Mouse (Mus musculus) erythroblast, embryonic 14.5 days (primary cell): Measurements from ENCODE around the gene Tatdn3.

ENCODE experiments used
- GATA1 ChIP-seq: IDR thresholded peaks from 2 replicates; pipeline ENCODE4 v1.6.1; 2012; ENCODE audit warnings: low read length, inconsistent platforms, mixed read lengths
- TAL1 ChIP-seq: IDR thresholded peaks from 3 replicates; pipeline ENCODE4 v1.6.1; 2012; ENCODE audit warnings: low read length, inconsistent platforms, mixed read lengths

GRCm38 (mm10) chr1:191045264-191045663 lies 17.5 kb downstream of the Tatdn3 start:
- no peak for TF ChIP-seq TAL1
- no peak for TF ChIP-seq GATA1
